Mouse (Mus musculus): ENCODE data around the gene Rps25. TPM values are rescaled to one million over a fixed set of nuclear protein-coding genes. Genes with fewer than 3 reads are reported as not detected.
"Not testable (repeated sequence)": the region's sequence is repeated elsewhere in the genome, so short reads cannot be mapped to it uniquely, and the experiment has no call there.

Gene Rps25
- polyA plus RNA-seq (2017; shearing (Covaris generic)): 1,000 to 10,000 TPM; 2,506 to 3,849 (median 3,609) TPM

DNA sequence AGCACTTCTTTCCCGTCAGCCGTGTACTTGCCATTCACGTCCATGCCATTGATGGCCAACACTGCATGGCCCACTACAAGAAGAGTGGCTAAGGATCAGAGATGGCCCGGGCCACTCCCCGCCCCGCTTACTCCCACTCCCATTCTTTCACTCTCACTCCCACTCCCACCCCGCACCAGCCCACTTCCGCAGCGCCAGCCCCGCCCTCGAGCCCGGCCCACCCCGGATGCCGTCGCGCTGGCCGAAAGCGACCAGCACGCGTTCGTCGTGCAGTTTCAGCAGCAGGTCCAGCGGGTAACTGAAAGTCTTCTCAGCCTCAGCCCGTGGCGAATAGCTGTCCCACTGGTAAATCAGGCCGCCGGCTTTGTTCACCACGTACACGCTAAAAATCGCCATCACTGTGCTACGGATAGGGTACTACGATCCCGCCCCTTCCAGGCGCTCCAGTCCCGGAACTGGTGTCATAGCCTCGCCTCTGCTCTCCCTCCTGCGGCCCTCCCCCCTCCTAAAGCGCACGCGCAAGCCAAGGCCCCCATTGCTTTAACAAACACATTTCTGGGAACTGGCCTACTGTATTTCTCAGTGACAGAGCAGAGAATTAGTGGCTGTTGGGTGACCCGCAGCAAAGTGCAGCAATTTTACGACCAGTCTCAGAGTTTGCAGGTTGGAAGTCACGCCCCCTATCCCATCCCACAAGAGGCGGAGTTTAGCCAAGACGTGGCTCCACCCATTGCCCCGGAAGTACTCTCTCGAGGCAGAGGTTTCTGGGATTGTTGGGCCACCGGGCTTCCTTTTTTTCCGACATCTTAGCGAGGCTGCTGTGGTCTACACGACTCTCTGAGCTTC lies at the start of gene Rps25, which contains the start of gene Trappc4:
Gene Rps25, plus strand, starts transcription at position 234 of the 846 bp plus-strand sequence.
Gene Trappc4, minus strand, starts transcription at position 695 of the 846 bp plus-strand sequence.
- peak; percentile 94 for ATAC-seq

DNA sequence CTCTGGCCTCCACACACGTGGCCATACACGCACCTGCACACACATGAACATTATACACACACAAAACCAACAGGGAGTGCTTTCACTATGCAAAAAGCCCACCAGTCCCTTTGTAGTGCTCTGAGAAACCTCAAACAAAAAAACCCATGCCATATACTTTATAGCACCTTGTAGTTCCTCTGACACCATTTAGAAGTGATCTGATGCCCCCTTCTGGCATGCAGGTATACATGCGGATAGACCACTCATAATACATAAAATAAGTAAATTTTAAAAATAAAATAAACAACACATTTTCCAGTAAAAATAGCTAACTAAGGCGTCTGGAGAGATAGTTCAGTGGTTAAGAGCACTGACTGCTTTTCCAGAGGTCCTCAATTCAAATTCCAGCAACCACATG lies 49.7 kb upstream of the Rps25 start:
- peak; percentile 39 for ATAC-seq

DNA sequence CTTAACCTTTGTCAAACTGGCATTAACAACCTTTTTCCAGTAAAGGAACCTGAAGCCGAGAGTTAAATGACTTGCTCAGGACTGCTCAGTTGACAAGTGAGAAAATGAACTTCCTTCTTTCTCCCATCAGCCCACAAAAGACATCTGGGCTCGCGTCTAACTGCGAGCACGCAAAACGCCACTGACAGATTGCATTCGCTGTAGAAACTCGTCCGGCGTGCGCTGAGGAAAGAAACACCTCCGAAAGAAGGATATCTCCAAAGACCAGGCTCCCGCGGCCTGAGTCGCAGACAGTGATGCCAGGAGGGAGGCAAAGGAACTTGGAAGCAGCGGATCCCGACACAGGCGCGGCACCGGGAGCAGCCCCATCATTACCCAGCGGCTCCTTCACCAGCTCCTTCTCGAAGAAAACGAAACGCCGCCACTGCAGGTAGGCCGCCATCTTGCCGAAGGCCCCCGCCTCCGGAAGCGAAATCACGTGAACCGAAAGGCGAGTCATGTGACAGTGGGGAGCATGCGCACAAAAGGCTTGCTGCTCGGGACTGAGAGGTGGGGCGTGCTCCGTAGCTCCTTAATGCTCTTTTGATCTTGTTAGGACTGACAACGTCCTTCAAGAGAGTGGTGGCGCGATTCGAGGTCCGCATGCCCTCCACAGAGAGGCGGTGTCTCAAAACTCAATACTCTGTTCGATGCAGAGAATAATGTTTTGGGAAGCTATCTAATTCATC lies 45.6 kb upstream of the Rps25 start, which contains the start of gene Vps11:
Gene Vps11, minus strand, starts transcription at position 481 of the 728 bp plus-strand sequence.
- ATAC-seq: peak; percentile 91

DNA sequence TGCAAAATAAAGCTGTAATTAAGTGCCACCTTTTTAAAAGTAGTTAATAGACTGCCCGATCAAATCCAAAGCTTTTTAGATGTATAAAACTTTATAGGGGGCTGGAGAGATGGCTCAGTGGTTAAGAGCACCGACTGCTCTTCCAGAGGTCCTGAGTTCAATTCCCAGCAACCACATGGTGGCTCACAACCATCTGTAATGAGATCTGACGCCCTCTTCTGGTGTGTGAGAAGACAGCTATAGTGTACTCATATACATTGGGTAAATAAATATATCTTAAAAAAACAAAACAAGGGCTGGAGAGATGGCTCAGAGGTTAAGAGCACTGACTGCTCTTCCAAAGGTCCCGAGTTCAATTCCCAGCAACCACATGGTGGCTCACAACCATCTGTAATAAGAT lies 45.0 kb upstream of the Rps25 start:
- not testable (repeated sequence) for ATAC-seq

DNA sequence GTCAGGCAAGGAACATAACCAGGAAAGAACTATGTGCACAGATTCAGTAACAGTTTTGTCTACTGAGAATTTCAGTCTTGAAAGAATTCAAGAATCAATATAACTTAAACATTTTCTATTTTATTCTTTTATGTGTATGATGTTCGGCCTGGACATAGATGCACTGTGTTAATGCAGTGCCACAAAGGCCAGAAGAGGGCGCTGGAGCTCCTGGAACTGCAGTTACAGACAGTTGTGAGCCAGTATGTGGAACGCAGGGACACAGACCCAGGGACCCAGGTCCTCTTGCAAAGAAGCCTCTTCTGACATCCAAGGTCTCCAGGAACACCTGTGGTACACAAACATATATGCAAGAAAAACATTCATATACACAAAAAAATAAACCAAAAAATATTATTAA lies 42.5 kb upstream of the Rps25 start:
- no peak for ATAC-seq

DNA sequence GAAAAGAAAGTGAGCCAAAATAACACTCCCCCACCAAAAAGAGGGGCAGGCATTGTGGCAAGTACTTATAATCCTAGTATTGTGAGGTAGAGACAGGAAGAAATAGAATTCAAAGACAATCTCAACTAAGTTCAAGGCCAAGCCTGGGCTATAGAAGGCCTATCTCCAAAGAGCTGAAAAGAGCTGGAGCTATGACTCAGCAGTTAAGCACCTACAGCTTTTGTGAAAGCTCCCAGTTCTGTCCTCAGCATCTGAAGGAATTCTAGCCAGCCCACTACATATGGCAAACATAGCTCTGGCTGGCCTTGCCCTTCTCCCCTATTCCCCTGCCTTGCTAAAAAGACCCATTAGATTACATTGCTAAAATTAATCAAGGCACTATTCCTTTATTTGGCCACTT lies 33.6 kb upstream of the Rps25 start:
- no peak for ATAC-seq

DNA sequence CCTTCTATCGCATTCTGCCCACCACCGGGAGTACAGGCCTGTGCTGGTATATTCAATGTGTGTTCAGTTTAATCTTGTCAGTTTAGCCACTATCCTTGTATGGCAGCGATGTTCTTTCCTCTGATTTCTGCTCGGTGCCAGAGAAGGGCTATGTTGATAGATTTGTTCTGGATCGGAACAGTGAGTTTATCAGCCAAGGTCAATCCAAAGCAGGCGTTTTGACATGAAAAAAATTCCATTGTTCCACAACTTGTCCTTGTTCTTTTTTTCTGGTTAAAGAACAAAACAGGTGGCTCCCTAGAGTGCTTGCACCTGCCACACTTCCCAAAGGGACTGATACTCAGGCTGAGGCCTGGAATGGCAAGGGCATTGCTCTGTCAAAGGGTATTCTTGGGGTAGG lies 30.8 kb upstream of the Rps25 start:
- ATAC-seq: no peak

DNA sequence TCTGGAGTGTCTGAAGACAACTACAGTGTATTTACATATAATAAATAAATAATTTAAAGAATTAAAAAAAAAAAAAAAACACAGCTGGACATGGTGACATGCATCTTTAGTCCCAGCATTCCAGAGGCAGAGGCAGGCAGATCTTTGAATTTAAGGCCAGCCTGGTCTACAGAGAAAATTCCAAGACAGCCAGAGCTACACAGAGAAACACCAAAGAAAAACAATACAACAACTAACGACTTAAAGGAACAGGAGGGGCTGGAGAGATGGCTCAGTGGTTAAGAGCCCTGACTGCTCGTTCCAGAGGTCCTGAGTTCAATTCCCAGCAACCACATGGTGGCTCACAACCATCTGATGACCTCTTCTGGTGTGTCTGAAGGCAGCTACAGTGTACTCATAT lies 29.6 kb upstream of the Rps25 start:
- not testable (repeated sequence) for ATAC-seq

DNA sequence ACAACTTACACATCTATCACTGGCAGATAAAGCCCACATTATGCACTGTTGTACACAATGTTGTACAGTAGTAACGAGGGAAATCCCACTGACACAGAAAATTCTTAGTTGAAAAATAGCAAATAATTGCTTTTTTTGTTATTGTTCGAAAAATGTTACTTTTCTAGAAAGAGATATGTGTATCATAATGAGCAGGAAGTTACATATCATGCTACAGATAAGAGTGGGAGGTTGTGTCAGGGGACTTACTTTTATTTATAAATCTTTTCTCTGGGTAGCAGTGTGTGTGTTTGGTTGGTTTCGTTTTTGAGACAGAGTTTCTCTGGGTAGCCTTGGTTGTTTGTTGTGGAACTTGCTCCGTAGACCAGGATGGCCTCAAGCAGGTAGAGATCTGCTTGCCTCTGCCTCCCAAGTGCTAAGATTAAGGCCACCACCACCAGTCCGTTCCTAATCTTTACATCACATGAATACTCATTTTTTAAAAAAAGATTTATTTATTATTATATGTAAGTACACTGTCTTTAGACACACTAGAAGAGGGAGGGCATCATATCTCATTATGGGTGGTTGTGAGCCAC lies 28.7 kb upstream of the Rps25 start:
- no peak for ATAC-seq

DNA sequence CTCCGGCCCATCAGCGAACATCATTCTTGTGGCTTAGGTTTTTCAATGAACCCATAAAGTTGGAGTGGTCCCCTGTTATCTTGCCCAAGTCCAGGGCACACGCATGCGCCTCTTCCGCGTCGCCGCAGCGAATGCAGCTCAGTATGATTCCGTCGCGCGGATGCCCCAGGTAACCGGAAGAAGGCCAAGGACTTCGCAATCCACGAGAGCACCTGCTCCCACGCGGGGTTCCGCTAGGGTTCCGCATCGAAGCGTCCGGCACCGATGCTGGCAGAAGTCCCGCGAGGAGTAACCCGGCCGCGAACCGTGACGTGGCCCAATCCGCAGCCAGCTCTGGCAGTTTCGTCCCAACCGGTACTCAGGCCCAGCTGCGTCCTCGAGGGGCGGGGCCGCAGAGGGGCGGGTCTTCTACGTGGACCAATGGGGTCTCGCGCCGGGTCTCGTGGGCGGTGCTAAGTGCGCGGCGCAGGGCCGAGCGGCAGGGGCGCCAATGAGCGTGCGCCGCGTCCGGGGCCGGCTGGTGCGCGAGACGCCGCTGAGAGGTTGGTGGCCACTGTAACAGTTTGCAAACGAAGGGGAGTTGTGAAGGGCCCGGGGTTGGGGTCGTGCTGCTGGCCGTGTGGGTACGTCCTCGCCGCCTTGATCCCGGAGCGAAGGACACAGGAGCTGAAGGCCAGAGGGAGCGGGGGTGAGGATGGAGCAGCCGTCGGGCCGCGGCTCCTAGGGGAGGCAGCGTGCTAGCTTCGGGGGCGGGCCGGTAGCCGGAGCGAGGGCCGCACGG lies 27.7 kb upstream of the Rps25 start, which contains the start of gene Hyou1:
Gene Hyou1, plus strand, starts transcription at position 437 of the 781 bp plus-strand sequence.
- peak; percentile 93 for ATAC-seq

DNA sequence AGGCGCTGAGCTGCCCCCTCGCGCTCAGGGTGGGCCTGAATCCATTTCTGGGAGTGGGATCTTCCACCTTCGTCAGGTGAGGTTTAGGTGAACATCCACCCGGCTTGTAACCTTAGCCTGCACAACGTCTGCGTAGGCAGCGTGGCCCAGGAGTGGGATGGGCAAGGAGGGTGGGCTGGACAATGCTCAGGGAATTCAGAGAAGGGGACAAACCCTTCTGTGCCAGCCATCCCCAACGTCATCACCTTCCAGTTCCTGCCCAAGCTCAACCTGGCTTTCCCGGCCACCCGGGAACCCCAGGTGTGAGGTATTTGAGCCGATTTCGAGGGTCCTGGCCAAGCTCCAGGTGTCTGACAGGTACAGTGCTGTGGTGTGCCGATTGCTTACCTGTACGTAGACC lies 27.1 kb upstream of the Rps25 start:
- no peak for ATAC-seq

DNA sequence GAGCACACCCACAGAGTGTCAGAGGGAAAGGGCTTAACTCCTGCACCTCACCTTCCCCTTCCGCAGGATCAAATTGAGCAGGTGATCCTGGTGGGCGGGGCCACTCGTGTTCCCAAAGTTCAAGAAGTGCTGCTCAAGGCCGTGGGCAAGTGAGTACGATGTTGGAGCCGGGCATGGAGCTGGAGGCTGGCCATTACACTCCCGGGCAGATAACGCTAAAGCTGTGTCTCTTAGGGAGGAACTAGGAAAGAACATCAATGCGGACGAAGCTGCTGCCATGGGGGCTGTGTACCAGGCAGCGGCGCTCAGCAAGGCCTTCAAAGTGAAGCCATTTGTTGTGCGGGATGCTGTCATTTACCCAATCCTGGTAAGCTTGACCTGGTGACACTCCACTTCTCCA lies 22.3 kb upstream of the Rps25 start:
- no peak for ATAC-seq

DNA sequence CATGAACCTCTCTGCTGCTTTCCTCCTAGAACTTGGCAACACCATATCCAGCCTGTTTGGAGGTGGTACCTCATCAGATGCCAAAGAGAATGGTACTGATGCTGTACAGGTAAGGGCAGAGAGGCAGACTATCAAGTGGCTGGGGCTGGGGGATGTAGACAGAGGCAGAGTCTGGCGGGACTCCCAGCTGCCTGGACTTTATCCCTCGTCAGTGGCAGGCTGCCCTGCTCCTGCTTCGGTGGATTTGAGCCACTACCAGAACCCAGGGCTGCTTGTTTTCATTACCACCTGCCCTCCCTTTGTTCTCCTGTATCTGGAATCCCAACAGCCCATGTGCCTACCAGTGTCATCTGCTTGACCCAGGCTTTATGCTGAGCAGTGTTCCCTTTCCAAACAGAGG lies 19.7 kb upstream of the Rps25 start:
- no peak for ATAC-seq

DNA sequence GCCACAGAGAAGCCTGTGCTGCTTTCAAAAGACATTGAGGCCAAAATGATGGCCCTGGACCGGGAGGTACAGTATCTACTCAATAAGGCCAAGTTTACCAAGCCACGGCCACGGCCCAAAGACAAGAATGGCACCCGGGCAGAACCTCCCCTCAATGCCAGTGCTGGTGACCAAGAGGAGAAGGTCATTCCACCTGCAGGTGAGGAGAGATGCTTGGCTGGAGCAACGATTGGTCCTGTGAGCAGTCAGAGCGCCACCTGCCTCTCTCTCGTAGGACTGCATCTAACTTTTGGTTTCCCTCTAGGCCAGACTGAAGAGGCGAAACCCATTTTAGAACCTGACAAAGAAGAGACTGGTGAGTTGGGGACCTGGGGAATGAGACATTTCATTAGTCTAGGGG lies 17.7 kb upstream of the Rps25 start:
- ATAC-seq: peak; percentile 82

DNA sequence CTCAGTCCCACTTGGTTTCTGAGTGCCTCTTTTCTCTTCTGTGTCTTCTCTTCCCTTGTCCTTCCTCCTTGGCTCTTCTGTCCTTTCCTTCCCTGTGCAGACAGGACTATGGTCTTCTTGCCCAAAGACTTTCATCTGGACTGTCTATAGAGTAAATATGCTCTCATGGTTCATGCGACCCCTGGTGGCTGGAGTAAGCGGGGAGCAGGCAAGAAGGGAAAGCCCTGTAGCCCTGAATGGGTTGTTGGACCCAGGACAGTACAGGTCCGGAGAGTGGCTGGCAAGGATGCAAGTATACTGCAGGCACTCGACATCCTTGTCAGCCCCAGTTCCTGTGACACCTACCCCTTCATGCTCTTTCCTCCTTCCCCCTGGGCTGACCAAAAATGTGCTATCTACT lies 15.5 kb upstream of the Rps25 start:
- ATAC-seq: no peak

DNA sequence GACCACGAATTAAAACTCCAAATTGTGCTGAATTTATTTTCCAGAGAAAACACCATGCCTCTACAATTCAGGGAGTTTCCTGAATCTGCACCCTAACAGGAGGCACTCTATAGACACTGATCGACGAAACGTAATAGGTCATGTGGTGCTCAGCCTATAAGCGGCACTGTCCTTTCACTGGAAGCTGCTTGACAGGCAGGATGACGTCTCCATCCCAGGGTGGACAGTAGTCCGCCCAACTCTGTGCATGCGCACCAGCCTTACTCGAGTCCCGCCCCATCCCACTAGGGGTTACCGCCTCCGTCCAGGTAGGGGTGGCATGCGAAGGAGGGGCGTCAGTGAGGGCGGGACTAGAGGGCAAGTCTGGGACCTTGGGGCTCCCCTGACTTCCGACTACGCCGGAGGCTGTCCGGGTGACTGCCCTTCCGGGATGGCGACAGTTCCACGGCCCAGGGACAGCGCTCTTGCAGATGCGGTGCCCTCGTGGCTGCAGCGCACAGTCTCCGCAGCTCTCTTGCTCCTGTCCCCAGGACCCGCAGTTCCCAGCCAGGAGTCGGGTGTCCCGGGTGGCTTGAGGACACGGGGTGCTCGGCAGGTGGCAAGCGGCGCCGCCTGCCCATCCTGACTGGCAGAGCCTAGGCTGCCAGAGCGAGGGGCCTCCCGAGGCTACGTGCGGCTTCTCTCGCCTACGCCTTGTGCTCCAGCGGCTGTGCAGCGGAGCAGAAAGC lies 10.1 kb upstream of the Rps25 start, which contains the start of gene Slc37a4:
Gene Slc37a4, plus strand, starts transcription at position 169 of the 728 bp plus-strand sequence.
- peak; percentile 93 for ATAC-seq

DNA sequence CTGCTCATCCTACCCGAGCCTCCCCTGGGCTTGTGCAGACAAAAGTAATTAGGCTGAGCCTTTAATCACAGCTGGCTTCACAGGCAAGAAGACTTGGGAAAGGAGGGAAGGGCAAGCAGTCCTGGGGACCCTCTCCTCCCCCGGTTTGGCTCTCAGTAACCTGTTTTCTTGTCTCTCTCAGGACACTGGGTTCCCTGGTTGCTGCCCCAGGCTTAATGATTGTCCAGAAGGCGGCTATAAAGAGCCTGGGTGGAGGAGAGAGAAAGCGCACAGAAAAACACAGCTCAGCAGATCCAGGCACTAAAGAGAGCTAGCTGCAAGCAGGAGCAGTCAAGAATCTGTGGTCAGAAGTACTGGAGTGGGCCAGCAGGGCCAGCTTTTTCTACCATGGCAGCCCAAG lies 8.9 kb upstream of the Rps25 start:
- no peak for ATAC-seq

DNA sequence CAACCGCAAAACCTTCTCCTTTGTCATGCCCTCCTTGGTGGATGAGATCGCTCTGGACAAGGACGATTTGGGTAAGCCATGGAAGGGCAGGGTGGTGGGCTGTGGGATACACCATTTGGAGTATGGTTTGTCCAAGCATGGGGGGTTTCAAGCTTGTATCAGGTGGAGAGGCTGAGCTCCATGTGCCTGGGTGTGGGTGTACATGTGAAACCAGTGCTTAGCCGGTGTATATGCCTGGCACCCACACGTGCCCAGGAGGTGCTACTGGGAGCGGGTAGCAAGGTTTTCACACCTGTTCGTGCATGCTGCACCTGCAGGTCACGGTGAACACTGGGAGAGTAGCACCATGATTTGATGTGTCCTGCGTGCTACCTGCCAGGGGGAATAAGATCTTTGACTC lies 8.4 kb upstream of the Rps25 start:
- no peak for ATAC-seq

DNA sequence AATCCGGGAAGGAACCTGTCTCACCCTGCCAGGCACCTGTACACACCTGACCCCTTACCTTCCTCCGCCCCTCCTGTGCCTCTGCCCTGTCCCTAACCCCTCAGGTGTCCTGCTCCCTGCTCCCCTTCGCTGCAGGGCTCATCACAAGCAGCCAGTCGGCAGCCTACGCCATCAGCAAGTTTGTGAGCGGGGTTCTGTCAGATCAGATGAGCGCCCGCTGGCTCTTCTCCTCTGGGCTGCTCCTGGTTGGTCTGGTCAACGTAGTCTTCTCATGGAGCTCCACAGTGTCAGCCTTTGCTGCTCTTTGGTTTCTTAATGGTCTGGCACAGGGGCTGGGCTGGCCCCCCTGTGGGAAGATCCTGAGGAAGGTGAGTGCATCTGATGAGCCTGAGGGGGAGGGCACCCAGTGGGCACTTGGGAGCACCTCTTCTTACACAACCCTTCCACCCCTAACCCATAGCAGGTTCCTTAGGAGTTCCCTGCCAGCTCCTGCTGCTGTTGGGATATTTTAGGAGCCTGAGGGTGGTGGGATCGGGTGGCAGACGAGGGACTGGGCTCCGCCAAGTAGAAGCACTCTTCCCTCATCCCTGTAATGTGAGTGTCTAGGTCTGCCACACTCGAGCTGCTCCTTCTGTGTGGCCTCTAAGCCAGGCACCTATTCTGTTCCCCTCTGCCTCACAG lies 7.7 kb upstream of the Rps25 start:
- ATAC-seq: no peak

DNA sequence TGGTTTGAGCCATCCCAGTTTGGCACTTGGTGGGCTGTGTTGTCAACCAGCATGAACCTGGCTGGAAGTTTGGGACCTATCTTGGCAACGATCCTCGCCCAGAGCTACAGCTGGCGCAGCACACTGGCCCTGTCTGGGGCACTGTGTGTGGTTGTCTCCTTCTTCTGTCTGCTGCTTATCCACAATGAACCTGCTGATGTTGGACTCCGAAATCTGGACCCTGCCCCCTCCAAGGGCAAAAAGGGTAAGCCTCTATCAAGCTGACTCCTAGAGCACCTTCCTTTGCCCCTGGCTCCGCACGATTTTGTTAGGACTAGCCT lies 7.2 kb upstream of the Rps25 start:
- no peak for ATAC-seq

DNA sequence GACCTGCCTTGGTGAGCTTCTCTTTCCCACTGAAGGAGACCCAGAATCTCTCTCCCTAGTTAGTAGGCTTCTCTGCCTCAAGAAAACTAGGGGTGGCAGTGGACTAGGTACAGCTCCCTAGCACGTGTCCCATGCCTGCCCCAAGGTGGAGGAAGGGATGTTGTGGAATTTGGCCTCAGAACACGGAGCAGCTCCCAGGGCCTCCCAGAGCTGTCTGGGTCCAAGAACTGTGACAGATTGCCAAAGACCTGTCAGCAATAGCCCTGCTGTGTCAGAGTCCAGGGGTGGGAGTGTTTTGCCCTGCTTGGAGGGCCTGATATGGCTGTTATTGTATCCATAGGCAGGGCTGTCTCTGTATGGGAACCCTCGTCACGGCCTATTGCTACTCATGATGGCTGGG lies 5.9 kb upstream of the Rps25 start:
- ATAC-seq: no peak

Data from inflammation-experienced regulatory T-cells, adult 6 months (primary cell).